Mouse (Mus musculus): Measurements from ENCODE around the gene Gas2l1. TPM values are rescaled to one million over a fixed set of nuclear protein-coding genes. Genes with fewer than 3 reads are reported as not detected.

Gas2l1 gene
- polyA plus RNA-seq, 1 experiment from 2014 or later, result 40.5 TPM

- Histone ChIP-seq H3K9me3 (no peaks in the 10 kb centered on the region), H3K36me3 (peaks cover 34% of the 10 kb centered on the region), H3K4me3 (replicated peaks) (no peak overlapping the region), H3K27ac (no peak overlapping the region), H3K4me2 (no peak overlapping the region), H3K9ac (replicated peaks) (no peak overlapping the region), H3K27me3 (no peaks in the 10 kb centered on the region), H3K4me1 (replicated peaks) (no peaks in the 10 kb centered on the region)
- WGBS, result 87% methylated on average over 3 of the region's 3 CpGs
- ATAC-seq (ENCODE audit: insufficient number of reproducible peaks, insufficient read depth, low FRiP score, low TSS enrichment, low read depth), result no peak
Observed at GRCm38 (mm10) chr11:5009354-5010074, 55.6 kb downstream of the Gas2l1 start.

- Histone ChIP-seq H3K4me3 (replicated peaks) (no peak overlapping the region), H3K27me3 (no peaks in the 10 kb centered on the region), H3K27ac (no peak overlapping the region), H3K9me3 (no peaks in the 10 kb centered on the region), H3K36me3 (peaks cover 29% of the 10 kb centered on the region), H3K4me2 (no peak overlapping the region), H3K9ac (replicated peaks) (no peak overlapping the region), H3K4me1 (replicated peaks) (no peaks in the 10 kb centered on the region)
- 93% methylated on average over 3 of the region's 3 CpGs for WGBS
- ATAC-seq (ENCODE audit: insufficient number of reproducible peaks, insufficient read depth, low FRiP score, low TSS enrichment, low read depth), result no peak
Observed at GRCm38 (mm10) chr11:5008867-5009266, 56.3 kb downstream of the Gas2l1 start.

- Histone ChIP-seq H3K27ac (no peak overlapping the region), H3K9me3 (no peaks in the 10 kb centered on the region), H3K4me2 (no peak overlapping the region), H3K36me3 (peaks cover 26% of the 10 kb centered on the region; the same call in 1 of the 2 replicates), H3K4me1 (replicated peaks) (no peaks in the 10 kb centered on the region), H3K4me3 (replicated peaks) (no peak overlapping the region), H3K27me3 (no peaks in the 10 kb centered on the region), H3K9ac (replicated peaks) (no peak overlapping the region)
- no peak for ATAC-seq (ENCODE audit: insufficient number of reproducible peaks, insufficient read depth, low FRiP score, low TSS enrichment, low read depth)
- WGBS, result 80% methylated on average over 1 of the region's 1 CpGs
Observed at GRCm38 (mm10) chr11:5007186-5007585, 57.9 kb downstream of the Gas2l1 start.

- no peaks in the 10 kb centered on the region for H3K27me3 ChIP-seq
- H3K9me3 ChIP-seq, result no peaks in the 10 kb centered on the region
- H3K4me3 ChIP-seq (replicated peaks), result no peak overlapping the region
- no peak overlapping the region for H3K27ac ChIP-seq
- no peaks in the 10 kb centered on the region for H3K4me1 ChIP-seq (replicated peaks)
- 77% methylated on average over 2 of the region's 2 CpGs for whole genome bisulfite sequencing
- H3K9ac ChIP-seq (replicated peaks), result no peak overlapping the region
- H3K4me2 ChIP-seq, result no peak overlapping the region
- H3K36me3 ChIP-seq, result peaks cover 32% of the 10 kb centered on the region; the same call in 1 of the 2 replicates
- ATAC-seq (ENCODE audit: insufficient number of reproducible peaks, insufficient read depth, low FRiP score, low TSS enrichment, low read depth), result no peak
Observed at GRCm38 (mm10) chr11:5005528-5005927, 59.6 kb downstream of the Gas2l1 start.

Small RNA genes within 50 kb of the gene (microRNA-seq; reads per million reads assigned to microRNA genes)
- gene Gm47296, result not detected

Other genes with a start within 250 kb of the Gas2l1 start
- gene Nf2, start 215.8 kb downstream of the Gas2l1 start, polyA plus RNA-seq (2016; fragmentation: Nextera tagmentation; extraction: Ambion mirVana), result 59.8 and 68.0 TPM in 2 replicates
- 85.8 and 87.1 TPM in 2 replicates for gene Nipsnap1, start 191.4 kb downstream of the Gas2l1 start, polyA plus RNA-seq (2016; fragmentation: Nextera tagmentation; extraction: Ambion mirVana)
- 40.3 and 44.3 TPM in 2 replicates for gene Thoc5, start 170.0 kb downstream of the Gas2l1 start, polyA plus RNA-seq (2016; fragmentation: Nextera tagmentation; extraction: Ambion mirVana)
- gene Nefh, start 117.3 kb downstream of the Gas2l1 start, polyA plus RNA-seq (2016; fragmentation: Nextera tagmentation; extraction: Ambion mirVana), result 0.19 and 0.27 TPM in 2 replicates
- gene Ap1b1, start 78.5 kb downstream of the Gas2l1 start, polyA plus RNA-seq (2016; fragmentation: Nextera tagmentation; extraction: Ambion mirVana), result 48.8 and 54.8 TPM in 2 replicates
- gene Rasl10a, start 7.2 kb downstream of the Gas2l1 start, polyA plus RNA-seq (2016; fragmentation: Nextera tagmentation; extraction: Ambion mirVana), result 2.8 and 3.2 TPM in 2 replicates
- 23.2 and 24.8 TPM in 2 replicates for gene Rhbdd3, start 33.6 kb upstream of the Gas2l1 start, polyA plus RNA-seq (2016; fragmentation: Nextera tagmentation; extraction: Ambion mirVana)
- gene Ewsr1, start 33.9 kb upstream of the Gas2l1 start, polyA plus RNA-seq (2016; fragmentation: Nextera tagmentation; extraction: Ambion mirVana), result 1,006 and 1,007 TPM in 2 replicates
- 16.4 and 18.2 TPM in 2 replicates for gene Emid1, start 86.9 kb upstream of the Gas2l1 start, polyA plus RNA-seq (2016; fragmentation: Nextera tagmentation; extraction: Ambion mirVana)
- 24.2 and 26.2 TPM in 2 replicates for gene Kremen1, start 196.2 kb upstream of the Gas2l1 start, polyA plus RNA-seq (2016; fragmentation: Nextera tagmentation; extraction: Ambion mirVana)